Mouse (Mus musculus) cerebellum, adult 2 months (tissue): ENCODE data around the gene Tbata.

ENCODE experiments used
- CTCF ChIP-seq: fragments of 200-500 bp; IDR thresholded peaks from 2 replicates; pipeline ENCODE4 v1.5.1; 2011; ENCODE audit warnings: low read depth, mild to moderate bottlenecking, control low read depth, low read length, moderate library complexity, borderline replicate concordance; ENCODE audit not compliant: insufficient read depth
- POLR2A ChIP-seq: fragments of 200-500 bp; IDR thresholded peaks from 2 replicates; pipeline ENCODE4 v1.6.1; 2011; ENCODE audit warnings: low read length, control low read depth, borderline replicate concordance; ENCODE audit not compliant: insufficient read depth

GRCm38 (mm10) chr10:61200232-61200820, 28.6 kb downstream of the Tbata start:
- TF ChIP-seq CTCF = no peak
- TF ChIP-seq POLR2A = no peak
